Mouse (Mus musculus): Measurements from ENCODE around the gene Pcsk5.

- no peak for TF ChIP-seq POLR2A (IDR thresholded peaks at IDR 0.05; ENCODE audit: borderline replicate concordance, insufficient read depth, low read length)
- no peak for TF ChIP-seq CTCF (IDR thresholded peaks at IDR 0.05; ENCODE audit: borderline replicate concordance, insufficient read depth, low read depth, low read length)
Measured at GRCm38 (mm10) chr19:17385022-17385421, 452.4 kb downstream of the Pcsk5 start.
